Mouse (Mus musculus) hindbrain, embryonic 12.5 days (tissue): ENCODE results near the gene Uri1. TPM values are rescaled to one million over a fixed set of nuclear protein-coding genes. Genes with fewer than 3 reads are reported as not detected.

Experiments used
- ATAC-seq: fragments of 200-750 bp; cut with Nextera tagmentation; 2 replicates; pipeline ENCODE4 v1.8.0; 2017; ENCODE audit warnings: moderate TSS enrichment; ENCODE audit not compliant: low FRiP score
- H3K27ac ChIP-seq: fragments of 300-500 bp; sonication (generic); 2 replicates; pipeline ENCODE4 v1.5.1; 2016; ENCODE audit warnings: mild to moderate bottlenecking
- H3K27me3 ChIP-seq: fragments of 300-500 bp; sonication (generic); 2 replicates; pipeline ENCODE4 v1.6.1; 2016; ENCODE audit warnings: mild to moderate bottlenecking
- H3K36me3 ChIP-seq: fragments of 300-500 bp; sonication (generic); 2 replicates; pipeline ENCODE4 v1.6.1; 2016; ENCODE audit warnings: mild to moderate bottlenecking
- H3K4me1 ChIP-seq: fragments of 300-500 bp; sonication (generic); 2 replicates; pipeline ENCODE4 v1.6.1; 2016
- H3K4me2 ChIP-seq: fragments of 300-500 bp; sonication (generic); replicated peaks from 2 replicates; pipeline ENCODE4 v1.6.1; 2016; ENCODE audit warnings: mild to moderate bottlenecking
- H3K4me3 ChIP-seq: fragments of 300-500 bp; sonication (generic); 2 replicates; pipeline ENCODE4 v1.5.1; 2016; ENCODE audit warnings: mild to moderate bottlenecking
- H3K9ac ChIP-seq: fragments of 300-500 bp; sonication (generic); 2 replicates; pipeline ENCODE4 v1.6.1; 2016; ENCODE audit warnings: mild to moderate bottlenecking, moderate library complexity
- H3K9me3 ChIP-seq: fragments of 300-500 bp; sonication (generic); replicated peaks from 2 replicates; pipeline ENCODE4 v1.6.1; 2016; ENCODE audit warnings: mild to moderate bottlenecking
- WGBS: fragments of 180-500 bp; shearing (Covaris S2); methylation state at CpG from one replicate; pipeline ENCODE4 v1.1.7; 2016; 5-methylcytosine and 5-hydroxymethylcytosine counted together
- polyA plus RNA-seq: library from polyadenylated mRNA; unstranded; fragments of >200 nt; fragmentation: Nextera tagmentation; extraction: Ambion mirVana; gene quantifications from 2 replicates; pipeline ENCODE4 v1.2.1, GENCODE M21; 2016

Gene Uri1
- polyA plus RNA-seq, 1 experiment from 2014 or later: 46.8 TPM

DNA sequence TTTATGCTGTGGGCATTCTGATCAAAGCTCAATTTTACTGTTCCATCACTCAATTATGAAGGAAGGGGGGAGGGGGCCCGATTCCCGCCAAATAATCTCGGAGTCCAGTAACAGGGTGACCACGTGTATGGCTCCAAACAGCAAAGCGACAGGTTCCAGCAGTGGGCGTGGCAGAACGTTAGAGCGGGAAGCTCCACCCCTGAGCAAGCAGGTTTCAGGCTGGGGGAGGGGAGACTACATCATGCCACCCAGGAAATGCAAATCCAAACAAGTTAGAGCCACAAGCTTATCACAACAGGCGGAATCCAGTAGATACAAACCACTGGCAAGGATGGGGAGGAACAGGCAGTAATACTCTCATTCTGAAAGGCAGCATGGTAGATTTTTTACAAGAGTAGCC, 71.5 kb downstream of the Uri1 start:
- Histone ChIP-seq H3K27me3 (no peaks in the 10 kb centered on the region), H3K9me3 (0 out of 2 replicates have a peak, but pooled peaks cover 2% of the 10 kb centered on the region), H3K9ac (no peak overlapping the region), H3K4me1 (no peaks in the 10 kb centered on the region), H3K4me3 (no peak overlapping the region), H3K36me3 (peaks cover 2% of the 10 kb centered on the region), H3K4me2 (no peak overlapping the region), H3K27ac (no peak overlapping the region)
- no peak for ATAC-seq
- WGBS: 80% methylated on average over 9 of the region's 9 CpGs

DNA sequence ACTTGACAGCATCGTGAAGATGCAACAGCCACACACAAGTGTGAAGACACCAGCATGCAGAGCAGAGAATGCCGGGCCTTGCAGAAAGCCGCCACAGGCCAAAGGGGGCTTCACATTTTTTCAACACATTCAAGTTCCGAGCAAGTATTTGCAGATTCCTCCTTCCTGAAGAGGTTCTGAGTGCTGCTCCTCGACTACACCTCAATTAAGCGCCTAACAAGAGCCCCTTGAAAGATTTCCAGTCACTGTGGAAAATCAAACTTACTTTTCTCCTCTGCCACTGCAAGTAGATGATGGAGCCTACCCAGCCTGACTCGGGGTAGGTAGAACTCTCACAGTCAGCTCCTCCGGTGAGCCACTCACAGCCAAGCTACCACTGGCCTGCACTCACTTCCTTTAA, 86.9 kb downstream of the Uri1 start:
- 89% methylated on average over 8 of the region's 8 CpGs for WGBS
- ATAC-seq: no peak
- H3K4me1 ChIP-seq: peaks cover 30% of the 10 kb centered on the region
- H3K4me2 ChIP-seq: no peak overlapping the region
- no peaks in the 10 kb centered on the region for H3K9me3 ChIP-seq
- no peak overlapping the region for H3K4me3 ChIP-seq
- no peaks in the 10 kb centered on the region for H3K27me3 ChIP-seq
- no peak overlapping the region for H3K9ac ChIP-seq
- H3K36me3 ChIP-seq: peaks cover 6% of the 10 kb centered on the region; the same call in 1 of the 2 replicates
- H3K27ac ChIP-seq: no peak overlapping the region

- peaks cover 6% of the 10 kb centered on the region; the same call in 1 of the 2 replicates for H3K36me3 ChIP-seq
- ATAC-seq: no peak
- no peaks in the 10 kb centered on the region for H3K9me3 ChIP-seq
- peaks cover 33% of the 10 kb centered on the region for H3K4me1 ChIP-seq
- no peak overlapping the region for H3K4me2 ChIP-seq
- H3K27ac ChIP-seq: no peak overlapping the region
- 74% methylated on average over 5 of the region's 5 CpGs for WGBS
- no peaks in the 10 kb centered on the region for H3K27me3 ChIP-seq
- H3K9ac ChIP-seq: no peak overlapping the region
- H3K4me3 ChIP-seq: no peak overlapping the region
These were observed 87.6 kb downstream of the Uri1 start for GRCm38 (mm10) chr7:37935786-37936185.

DNA sequence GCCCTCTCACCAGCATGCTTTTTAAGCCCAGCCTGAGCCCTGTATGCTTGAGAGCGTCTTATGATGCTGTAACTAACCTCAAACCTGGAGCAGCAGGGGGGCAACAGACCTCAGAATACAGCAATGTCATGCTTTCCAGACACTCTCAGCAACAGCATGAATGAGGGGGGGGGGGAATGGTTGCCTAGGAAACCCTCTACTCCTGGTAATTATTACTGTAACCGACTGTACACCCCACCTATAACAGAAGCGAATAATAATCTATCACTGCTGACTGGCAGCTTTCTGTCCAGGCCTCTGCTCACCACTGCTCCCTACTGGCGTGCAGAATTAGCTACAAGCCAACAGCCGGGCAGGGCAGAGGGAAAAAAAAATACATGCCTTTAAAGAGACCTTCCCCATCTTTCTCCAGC, 88.6 kb downstream of the Uri1 start:
- WGBS: 12% methylated on average over 5 of the region's 5 CpGs
- H3K27ac ChIP-seq: peak overlapping the region; percentile 55; the same call in 1 of the 2 replicates

GRCm38 (mm10) chr7:37933754-37934308, 89.5 kb downstream of the Uri1 start:
- Histone ChIP-seq H3K9ac (no peak overlapping the region), H3K27me3 (no peaks in the 10 kb centered on the region), H3K4me2 (no peak overlapping the region), H3K36me3 (no peaks in the 10 kb centered on the region), H3K27ac (peak overlapping the region; percentile 55), H3K9me3 (no peaks in the 10 kb centered on the region), H3K4me1 (peaks cover 41% of the 10 kb centered on the region), H3K4me3 (no peak overlapping the region)
- ATAC-seq: peak; percentile 51
- whole genome bisulfite sequencing: 20% methylated on average over 9 of the region's 9 CpGs

More for the DNA sequence above, 88.6 kb downstream of the Uri1 start:
- Histone ChIP-seq H3K27me3 (no peaks in the 10 kb centered on the region), H3K36me3 (peaks cover 5% of the 10 kb centered on the region; the same call in 1 of the 2 replicates), H3K4me1 (peaks cover 39% of the 10 kb centered on the region), H3K4me2 (no peak overlapping the region), H3K9ac (no peak overlapping the region), H3K9me3 (no peaks in the 10 kb centered on the region), H3K4me3 (no peak overlapping the region)
- peak; percentile 61 for ATAC-seq

DNA sequence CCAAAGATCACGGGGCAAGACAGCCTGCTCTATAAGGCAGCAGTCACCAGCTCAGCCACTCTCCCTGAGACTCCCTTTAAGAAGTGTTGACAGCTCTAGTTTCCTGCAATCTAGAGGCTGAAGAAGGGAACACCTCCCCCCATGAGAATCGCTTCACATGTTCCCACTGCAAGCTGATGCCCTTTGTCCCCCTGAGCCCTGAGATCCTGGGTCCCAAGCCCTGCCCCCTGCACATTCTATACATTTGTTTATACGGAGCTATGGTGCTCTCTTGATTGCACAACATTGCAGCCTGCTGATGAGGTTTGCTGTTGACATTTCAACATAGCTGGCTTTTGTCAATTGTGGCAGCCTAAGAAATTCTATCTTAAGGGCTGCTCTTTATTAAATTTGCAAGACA, 91.7 kb downstream of the Uri1 start:
- no peak overlapping the region for H3K9ac ChIP-seq
- H3K4me3 ChIP-seq: no peak overlapping the region
- H3K27ac ChIP-seq: peak overlapping the region; percentile 63

DNA sequence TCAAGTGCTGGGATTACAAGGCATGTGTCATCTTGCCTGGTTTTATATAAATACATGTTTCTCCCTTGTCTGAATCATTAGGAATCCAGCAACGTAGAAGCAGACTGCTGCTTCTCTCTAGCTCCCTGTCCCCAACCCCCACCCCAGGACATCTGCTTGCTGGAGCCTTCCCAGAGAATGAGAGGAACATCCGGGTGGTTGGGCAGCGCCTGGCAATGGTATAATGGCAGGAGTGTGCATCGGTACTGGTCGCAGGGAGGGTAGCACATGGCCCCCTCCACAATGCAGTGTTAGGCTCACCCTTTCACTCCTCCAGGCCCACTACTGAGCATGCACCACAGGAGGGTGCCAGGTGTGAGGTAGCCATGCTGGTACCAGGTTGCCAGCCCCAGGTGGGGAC, 93.6 kb downstream of the Uri1 start:
- H3K4me2 ChIP-seq: no peak overlapping the region
- no peak overlapping the region for H3K27ac ChIP-seq
- no peak overlapping the region for H3K4me3 ChIP-seq
- 51% methylated on average over 5 of the region's 5 CpGs for WGBS
- no peaks in the 10 kb centered on the region for H3K9me3 ChIP-seq
- no peak overlapping the region for H3K9ac ChIP-seq
- H3K4me1 ChIP-seq: peaks cover 37% of the 10 kb centered on the region
- no peaks in the 10 kb centered on the region for H3K36me3 ChIP-seq
- no peak for ATAC-seq
- H3K27me3 ChIP-seq: no peaks in the 10 kb centered on the region

More for the DNA sequence above, 91.7 kb downstream of the Uri1 start:
- peaks cover 41% of the 10 kb centered on the region for H3K4me1 ChIP-seq
- no peaks in the 10 kb centered on the region for H3K9me3 ChIP-seq
- H3K36me3 ChIP-seq: no peaks in the 10 kb centered on the region
- H3K27me3 ChIP-seq: no peaks in the 10 kb centered on the region
- WGBS: 11% methylated on average over 3 of the region's 3 CpGs
- peak overlapping the region; percentile 7; the same call in 1 of the 2 replicates for H3K4me2 ChIP-seq
- ATAC-seq: no peak

GRCm38 (mm10) chr7:37922999-37923398, 100.4 kb downstream of the Uri1 start:
- H3K4me1 ChIP-seq: peaks cover 14% of the 10 kb centered on the region
- H3K4me2 ChIP-seq: no peak overlapping the region
- H3K27me3 ChIP-seq: no peaks in the 10 kb centered on the region
- H3K4me3 ChIP-seq: no peak overlapping the region
- WGBS: 80% methylated on average over 4 of the region's 4 CpGs
- ATAC-seq: no peak
- no peak overlapping the region for H3K9ac ChIP-seq
- no peak overlapping the region for H3K27ac ChIP-seq
- H3K36me3 ChIP-seq: no peaks in the 10 kb centered on the region
- no peaks in the 10 kb centered on the region for H3K9me3 ChIP-seq

DNA sequence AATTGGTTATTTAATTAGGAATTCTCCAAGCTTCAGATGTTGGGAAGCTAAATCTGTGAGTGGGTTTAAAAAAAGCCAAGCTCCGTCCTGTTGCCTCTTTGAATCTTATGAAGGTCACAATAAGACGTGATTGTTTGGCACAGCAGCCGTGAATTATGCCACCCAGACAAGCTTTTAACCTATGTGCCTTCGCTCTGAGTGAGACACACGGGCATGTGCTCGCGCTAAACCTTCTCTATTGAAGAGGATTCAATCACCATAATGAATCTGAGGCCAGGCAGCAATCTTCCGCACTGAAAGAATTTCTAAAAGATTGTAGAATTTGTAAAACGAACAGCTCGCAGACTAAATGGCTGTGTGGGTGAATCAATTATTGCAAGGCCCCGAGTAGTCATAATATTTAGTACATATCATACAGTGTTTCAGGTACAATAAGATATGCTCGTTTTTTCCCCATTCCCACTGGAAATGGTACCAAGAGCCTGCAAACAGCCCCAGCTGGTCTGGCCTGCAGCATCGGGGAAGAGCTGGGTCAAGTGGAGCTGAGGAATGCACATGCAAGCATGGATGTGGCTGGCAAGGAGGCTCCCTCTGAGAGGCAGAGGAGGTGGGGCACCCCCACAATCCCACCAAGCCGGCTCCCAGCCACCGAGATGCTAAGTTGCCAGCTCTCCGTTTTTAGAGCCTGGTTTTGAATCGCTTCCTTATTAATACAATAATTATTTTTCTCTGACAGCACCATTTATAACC, 101.5 kb downstream of the Uri1 start:
- peak; percentile 55 for ATAC-seq

GRCm38 (mm10) chr7:37918926-37919325, 104.4 kb downstream of the Uri1 start:
- Histone ChIP-seq H3K9ac (no peak overlapping the region), H3K4me2 (no peak overlapping the region), H3K9me3 (no peaks in the 10 kb centered on the region), H3K4me1 (peaks cover 17% of the 10 kb centered on the region), H3K27ac (no peak overlapping the region), H3K4me3 (no peak overlapping the region), H3K36me3 (no peaks in the 10 kb centered on the region), H3K27me3 (no peaks in the 10 kb centered on the region)
- ATAC-seq: no peak
- WGBS: 47% methylated on average over 10 of the region's 10 CpGs

More for the DNA sequence above, 101.5 kb downstream of the Uri1 start:
- Histone ChIP-seq H3K4me1 (peaks cover 14% of the 10 kb centered on the region), H3K9me3 (no peaks in the 10 kb centered on the region), H3K36me3 (no peaks in the 10 kb centered on the region), H3K9ac (no peak overlapping the region; the same call in 1 of the 2 replicates), H3K4me3 (no peak overlapping the region), H3K4me2 (no peak overlapping the region), H3K27me3 (no peaks in the 10 kb centered on the region), H3K27ac (peak overlapping the region; percentile 53)
- WGBS: 60% methylated on average over 17 of the region's 17 CpGs

- no peak overlapping the region for H3K4me2 ChIP-seq
These were observed 106.5 kb downstream of the Uri1 start for GRCm38 (mm10) chr7:37916762-37917439.

DNA sequence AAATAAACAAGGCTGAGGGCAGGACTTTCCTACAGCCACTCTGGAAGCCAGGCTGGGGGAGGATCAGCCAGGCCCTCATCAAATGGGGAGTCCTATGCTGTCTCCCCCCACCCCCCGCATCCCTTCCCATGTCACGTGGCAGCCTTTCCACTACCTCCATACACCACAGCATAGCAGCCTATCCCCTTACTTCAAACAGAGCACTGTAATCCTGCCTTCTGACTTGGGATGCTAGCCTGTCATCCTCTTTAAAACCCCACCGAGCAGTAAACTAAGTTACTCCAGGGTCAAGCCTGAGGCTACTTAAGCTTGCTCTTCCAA, 111.6 kb downstream of the Uri1 start:
- Histone ChIP-seq H3K27me3 (no peaks in the 10 kb centered on the region), H3K4me3 (no peak overlapping the region), H3K9ac (no peak overlapping the region), H3K36me3 (no peaks in the 10 kb centered on the region), H3K4me2 (no peak overlapping the region), H3K9me3 (no peaks in the 10 kb centered on the region), H3K4me1 (peaks cover 20% of the 10 kb centered on the region), H3K27ac (peak overlapping the region; percentile 12; the same call in 1 of the 2 replicates)
- 39% methylated on average over 3 of the region's 3 CpGs for WGBS
- ATAC-seq: no peak

More at GRCm38 (mm10) chr7:37916762-37917439, 106.5 kb downstream of the Uri1 start:
- H3K27ac ChIP-seq: no peak overlapping the region
- no peak overlapping the region for H3K4me3 ChIP-seq
- H3K9ac ChIP-seq: no peak overlapping the region
- no peaks in the 10 kb centered on the region for H3K36me3 ChIP-seq
- ATAC-seq: no peak
- WGBS: 66% methylated on average over 18 of the region's 18 CpGs
- peaks cover 11% of the 10 kb centered on the region for H3K4me1 ChIP-seq
- no peaks in the 10 kb centered on the region for H3K9me3 ChIP-seq
- no peaks in the 10 kb centered on the region for H3K27me3 ChIP-seq
